Mouse (Mus musculus) heart, postnatal 0 days (tissue): ENCODE measurements around the gene Gsk3a. TPM values are rescaled to one million over a fixed set of nuclear protein-coding genes. Genes with fewer than 3 reads are reported as not detected.

Source experiments
- ATAC-seq: fragments of 200-750 bp; cut with Nextera tagmentation; 2 replicates; pipeline ENCODE4 v1.8.0; 2017; ENCODE audit warnings: low read depth, moderate number of reproducible peaks, moderate library complexity; ENCODE audit not compliant: insufficient read depth
- DNase-seq: peaks from one replicate; pipeline ENCODE4 v3.0.0-alpha.2; 2016; ENCODE audit warnings: low spot score
- H3K27ac ChIP-seq: fragments of 300-500 bp; sonication (generic); 2 replicates; pipeline ENCODE4 v1.5.1; 2014; ENCODE audit warnings: low read depth, mild to moderate bottlenecking
- H3K27me3 ChIP-seq: fragments of 300-500 bp; sonication (generic); 2 replicates; pipeline ENCODE4 v1.6.1; 2014; ENCODE audit warnings: low read length, mixed read lengths; ENCODE audit not compliant: control insufficient read depth, insufficient read depth
- H3K36me3 ChIP-seq: fragments of 300-500 bp; sonication (generic); replicated peaks from 2 replicates; pipeline ENCODE4 v1.6.1; 2014; ENCODE audit warnings: low read length, mixed read lengths; ENCODE audit not compliant: control insufficient read depth, insufficient read depth
- H3K4me1 ChIP-seq: fragments of 300-500 bp; sonication (generic); 2 replicates; pipeline ENCODE4 v1.6.1; 2014; ENCODE audit warnings: antibody characterized with exemption; ENCODE audit not compliant: control insufficient read depth, insufficient read depth
- H3K4me2 ChIP-seq: fragments of 300-500 bp; sonication (generic); 2 replicates; pipeline ENCODE4 v1.6.1; 2014; ENCODE audit warnings: low read depth, mild to moderate bottlenecking, low read length, moderate library complexity
- H3K4me3 ChIP-seq: fragments of 300-500 bp; sonication (generic); 2 replicates; pipeline ENCODE4 v1.5.1; 2014; ENCODE audit warnings: low read depth, low read length
- H3K9ac ChIP-seq: fragments of 300-500 bp; sonication (generic); replicated peaks from 2 replicates; pipeline ENCODE4 v1.6.1; 2014; ENCODE audit warnings: low read depth, low read length, mixed read lengths
- H3K9me3 ChIP-seq: fragments of 300-500 bp; sonication (generic); replicated peaks from 2 replicates; pipeline ENCODE4 v1.6.1; 2016; ENCODE audit warnings: low read length; ENCODE audit not compliant: control insufficient read depth
- CTCF ChIP-seq: IDR thresholded peaks from 2 replicates; pipeline ENCODE4 v1.5.1; 2016; ENCODE audit warnings: antibody characterized with exemption, control low read depth, low read depth
- EP300 ChIP-seq: IDR thresholded peaks from 2 replicates; pipeline ENCODE4 v1.6.1; 2016; ENCODE audit warnings: antibody characterized with exemption, low read depth
- WGBS: fragments of 180-500 bp; shearing (Covaris S2); extraction: QIAGEN DNeasy Blood & Tissue Kit; methylation state at CpG from one replicate; pipeline ENCODE4 v1.1.7; 2014; 5-methylcytosine and 5-hydroxymethylcytosine counted together
- polyA plus RNA-seq: library from polyadenylated mRNA; unstranded; fragments of >200 nt; fragmentation: Nextera tagmentation; extraction: Ambion mirVana; gene quantifications from 2 replicates; pipeline ENCODE4 v1.2.1, GENCODE M21; 2015
- total RNA-seq: library from RNA; depleted of rRNA; stranded (reverse); fragments of >200 nt; gene quantifications from 2 replicates; pipeline ENCODE4 v1.2.3, GENCODE M21; 2014; ENCODE audit warnings: low replicate concordance

The Gsk3a gene
- total and polyA plus RNA-seq, 2 experiments from 2014 or later = 5.3 to 64.7 TPM

DNA sequence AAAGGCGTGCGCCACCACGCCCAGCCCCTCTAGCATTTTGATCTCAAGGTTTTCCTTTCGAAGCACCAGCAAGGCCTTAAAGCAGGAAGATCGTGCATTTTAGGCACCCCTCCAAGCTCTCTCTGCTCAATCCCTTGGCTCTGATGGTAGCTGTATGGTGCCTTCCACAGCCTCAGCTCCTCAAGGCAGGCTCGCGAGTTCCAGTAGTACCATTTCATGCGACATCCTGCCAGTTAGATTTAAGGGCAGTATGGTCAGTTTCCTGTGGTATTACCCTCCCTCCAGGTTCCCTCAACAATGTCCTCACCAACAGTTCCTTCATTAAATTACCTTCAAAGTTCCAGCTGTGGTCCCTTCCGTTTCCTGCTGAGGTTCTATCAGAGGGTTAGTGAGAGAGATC is 41.5 kb downstream of the Gsk3a start:
- H3K4me3 ChIP-seq = no peak overlapping the region
- no peaks in the 10 kb centered on the region for H3K4me1 ChIP-seq
- no peaks in the 10 kb centered on the region for H3K9me3 ChIP-seq

DNA sequence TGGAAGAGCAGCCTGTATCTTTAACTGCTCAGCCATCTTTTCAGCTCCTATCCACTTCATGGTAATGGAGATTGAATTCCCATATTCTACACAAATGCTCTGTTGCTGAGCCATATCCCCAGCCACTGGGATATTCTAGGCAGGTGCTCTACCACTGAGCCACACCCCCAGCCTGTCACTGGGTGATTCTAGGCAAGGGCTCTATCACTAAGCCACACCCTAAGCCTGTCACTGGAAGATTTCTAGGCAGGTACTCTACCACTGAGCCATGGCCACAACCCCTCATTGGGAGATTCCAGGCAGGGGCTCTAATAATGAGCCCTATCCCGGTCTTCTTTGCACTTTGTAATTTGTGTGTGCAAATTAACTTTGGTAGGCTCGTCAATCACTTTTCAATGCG is 42.5 kb downstream of the Gsk3a start:
- Histone ChIP-seq H3K4me2 (no peak overlapping the region), H3K4me3 (no peak overlapping the region), H3K36me3 (no peaks in the 10 kb centered on the region), H3K9ac (no peak overlapping the region), H3K9me3 (no peaks in the 10 kb centered on the region), H3K27ac (no peak overlapping the region), H3K4me1 (no peaks in the 10 kb centered on the region), H3K27me3 (no peaks in the 10 kb centered on the region)
- DNase-seq = no peak
- no peak for ATAC-seq
- no peak for TF ChIP-seq EP300
- TF ChIP-seq CTCF = no peak
- WGBS = 71% methylated on average over 3 of the region's 3 CpGs

More for the DNA sequence above, 41.5 kb downstream of the Gsk3a start:
- Histone ChIP-seq H3K27ac (no peak overlapping the region), H3K4me2 (no peak overlapping the region), H3K36me3 (no peaks in the 10 kb centered on the region), H3K27me3 (no peaks in the 10 kb centered on the region), H3K9ac (no peak overlapping the region)
- 75% methylated on average over 9 of the region's 9 CpGs for WGBS
- TF ChIP-seq CTCF (no peak), EP300 (no peak)
- DNase-seq (no peak), ATAC-seq (no peak)

DNA sequence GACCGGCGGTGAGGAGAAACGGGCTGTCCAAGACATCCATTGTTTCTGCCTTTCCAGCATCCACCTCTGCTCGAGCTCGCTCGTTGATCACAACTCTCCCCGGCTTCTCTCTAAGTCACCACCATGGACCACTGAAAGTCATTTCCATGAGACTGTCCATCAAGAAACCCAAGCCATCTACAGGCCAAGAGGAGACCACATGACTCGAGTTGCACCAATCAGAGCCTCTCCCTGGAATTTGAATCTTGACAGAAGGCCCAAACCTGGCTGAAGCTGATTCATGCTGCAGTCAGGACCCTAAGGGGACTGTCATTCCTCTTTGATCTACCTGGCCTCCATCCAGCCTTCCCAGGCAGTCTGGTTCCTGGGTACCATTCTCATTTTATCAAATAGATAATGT is 45.5 kb downstream of the Gsk3a start:
- Histone ChIP-seq H3K4me2 (no peak overlapping the region), H3K27me3 (no peaks in the 10 kb centered on the region), H3K27ac (no peak overlapping the region), H3K4me1 (no peaks in the 10 kb centered on the region), H3K4me3 (no peak overlapping the region), H3K9me3 (no peaks in the 10 kb centered on the region), H3K36me3 (no peaks in the 10 kb centered on the region), H3K9ac (no peak overlapping the region)
- TF ChIP-seq CTCF (no peak), EP300 (no peak)
- DNase-seq = no peak
- 68% methylated on average over 8 of the region's 8 CpGs for WGBS
- no peak for ATAC-seq

DNA sequence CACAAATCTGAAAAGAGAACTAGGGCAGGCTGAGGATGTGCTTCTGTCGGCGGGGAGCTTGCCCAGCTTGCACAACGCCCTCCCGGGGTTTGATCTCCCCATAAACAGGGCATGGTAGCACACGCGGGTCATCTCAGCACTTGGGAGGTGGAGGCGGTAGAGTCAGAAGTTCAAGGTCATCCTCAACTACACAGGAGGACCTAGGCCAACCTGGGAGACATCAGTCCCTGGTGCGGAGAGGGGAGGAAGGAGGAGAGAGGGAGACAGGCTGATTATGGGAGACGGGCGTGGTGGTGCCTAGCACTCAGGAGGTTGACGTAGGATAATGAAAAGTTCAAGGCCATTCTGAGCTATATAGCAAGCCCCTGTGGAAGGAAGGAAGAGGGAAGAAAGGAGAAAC is 46.8 kb downstream of the Gsk3a start:
- Histone ChIP-seq H3K4me2 (no peak overlapping the region), H3K9ac (no peak overlapping the region), H3K27ac (no peak overlapping the region), H3K4me3 (no peak overlapping the region), H3K36me3 (no peaks in the 10 kb centered on the region), H3K27me3 (no peaks in the 10 kb centered on the region), H3K9me3 (no peaks in the 10 kb centered on the region), H3K4me1 (no peaks in the 10 kb centered on the region)
- DNase-seq (no peak), ATAC-seq (no peak)
- TF ChIP-seq EP300 = no peak
- TF ChIP-seq CTCF = no peak
- 83% methylated on average over 11 of the region's 11 CpGs for WGBS

DNA sequence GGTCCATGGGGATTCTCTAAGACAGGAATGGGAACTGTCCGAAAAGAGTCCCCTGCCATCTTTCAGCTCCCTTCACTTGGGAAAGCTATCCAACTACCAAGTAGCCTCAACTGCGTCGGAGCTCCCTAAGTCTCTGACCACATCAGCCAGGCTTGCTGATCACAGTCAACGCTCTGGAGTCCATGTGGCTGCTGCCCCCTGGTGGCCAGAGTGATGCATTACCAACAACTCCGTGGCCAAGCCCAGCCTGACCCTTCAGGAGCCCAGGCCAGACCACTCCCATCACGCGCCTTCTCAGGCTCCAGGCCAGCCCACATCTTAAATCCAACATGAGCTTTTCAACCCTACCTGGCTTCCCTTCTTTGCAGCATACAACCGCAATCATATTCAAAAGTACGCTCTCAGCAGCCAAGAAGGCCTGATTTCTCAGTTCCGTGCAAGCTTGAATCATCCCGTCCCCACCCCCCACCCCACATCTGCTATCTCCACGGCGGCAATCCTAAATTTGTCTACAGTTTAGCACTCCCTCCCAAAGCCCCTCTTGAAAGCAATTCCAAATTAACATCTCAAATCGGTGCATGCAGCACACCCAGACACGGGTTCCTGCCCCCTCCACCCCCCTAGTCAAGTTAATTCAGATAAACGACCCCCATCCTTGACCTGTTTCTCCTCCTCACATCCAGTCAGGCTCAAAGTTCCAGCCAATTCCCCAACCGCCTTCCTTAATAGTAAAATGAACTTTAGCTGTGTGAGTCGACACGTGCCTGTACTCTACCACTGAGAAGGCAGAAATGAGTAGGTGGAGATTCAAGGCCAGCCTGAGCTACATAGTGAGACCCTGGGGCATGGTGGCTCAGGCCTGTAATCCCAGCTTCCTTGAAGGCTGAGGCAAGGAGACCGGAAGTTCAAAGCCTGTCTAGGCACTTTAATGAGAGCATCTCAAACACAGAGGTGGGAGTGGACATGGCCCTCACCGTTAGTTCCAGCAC is 49.7 kb downstream of the Gsk3a start:
- peak; percentile 43 for DNase-seq
- no peaks in the 10 kb centered on the region for H3K36me3 ChIP-seq
- no peaks in the 10 kb centered on the region for H3K4me1 ChIP-seq
- TF ChIP-seq EP300 = no peak
- TF ChIP-seq CTCF = peak; percentile 92
- no peak overlapping the region for H3K9ac ChIP-seq
- ATAC-seq = peak; percentile 64
- WGBS = 22% methylated on average over 21 of the region's 21 CpGs
- H3K27me3 ChIP-seq = peaks cover 16% of the 10 kb centered on the region
- H3K27ac ChIP-seq = no peak overlapping the region
- H3K4me3 ChIP-seq = no peak overlapping the region
- H3K4me2 ChIP-seq = no peak overlapping the region
- no peaks in the 10 kb centered on the region for H3K9me3 ChIP-seq
